Mouse (Mus musculus) brain, embryonic 18.5 days (tissue): Measurements from ENCODE around the gene Chrne.
"Not testable (repeated sequence)": the region's sequence is repeated elsewhere in the genome, so short reads cannot be mapped to it uniquely, and the experiment has no call there.

Source experiments
- DNase-seq: peaks from one replicate; pipeline ENCODE4 v3.0.0-alpha.2; 2012; ENCODE audit warnings: low read depth, low spot score

Chrne gene

GRCm38 (mm10) chr11:70585457-70585856, 33.6 kb downstream of the Chrne start:
- no peak for DNase-seq

GRCm38 (mm10) chr11:70583775-70584174, 35.2 kb downstream of the Chrne start:
- DNase-seq: no peak

- DNase-seq: no peak
These were observed 35.8 kb downstream of the Chrne start for GRCm38 (mm10) chr11:70583022-70583714.

GRCm38 (mm10) chr11:70582196-70582595, 36.8 kb downstream of the Chrne start:
- DNase-seq: no peak

GRCm38 (mm10) chr11:70580921-70581320, 38.1 kb downstream of the Chrne start:
- no peak for DNase-seq

- no peak for DNase-seq
These were observed 38.7 kb downstream of the Chrne start for GRCm38 (mm10) chr11:70580358-70580720.

GRCm38 (mm10) chr11:70579710-70580357, 39.2 kb downstream of the Chrne start:
- DNase-seq: no peak

GRCm38 (mm10) chr11:70578962-70579361, 40.1 kb downstream of the Chrne start:
- DNase-seq: no peak

- no peak for DNase-seq
These were observed 41.8 kb downstream of the Chrne start for GRCm38 (mm10) chr11:70577201-70577600.

GRCm38 (mm10) chr11:70573872-70574271, 45.1 kb downstream of the Chrne start:
- no peak for DNase-seq

GRCm38 (mm10) chr11:70572348-70572902, 46.6 kb downstream of the Chrne start:
- no peak for DNase-seq

GRCm38 (mm10) chr11:70571641-70572040, 47.4 kb downstream of the Chrne start:
- no peak for DNase-seq

- DNase-seq: not testable (repeated sequence)
These were observed 48.4 kb downstream of the Chrne start for GRCm38 (mm10) chr11:70570614-70571013.

- no peak for DNase-seq
These were observed 52.4 kb downstream of the Chrne start for GRCm38 (mm10) chr11:70566586-70566985.
